Mouse (Mus musculus) forebrain, embryonic 13.5 days (tissue): ENCODE data around the gene Cbx7. TPM values are rescaled to one million over a fixed set of nuclear protein-coding genes. Genes with fewer than 3 reads are reported as not detected.

ENCODE experiments used
- ATAC-seq: fragments of 200-750 bp; cut with Nextera tagmentation; 2 replicates; pipeline ENCODE4 v1.8.0; 2017
- H3K27ac ChIP-seq: fragments of 300-500 bp; sonication (generic); 2 replicates; pipeline ENCODE4 v1.5.1; 2015; ENCODE audit warnings: inconsistent platforms, mild to moderate bottlenecking, moderate library complexity
- H3K27me3 ChIP-seq: fragments of 300-500 bp; sonication (generic); 2 replicates; pipeline ENCODE4 v1.6.1; 2015; ENCODE audit warnings: mild to moderate bottlenecking, inconsistent platforms
- H3K36me3 ChIP-seq: fragments of 300-500 bp; sonication (generic); 2 replicates; pipeline ENCODE4 v1.6.1; 2015; ENCODE audit warnings: mild to moderate bottlenecking, inconsistent platforms; ENCODE audit not compliant: poor library complexity, severe bottlenecking
- H3K4me1 ChIP-seq: fragments of 300-500 bp; sonication (generic); 2 replicates; pipeline ENCODE4 v1.6.1; 2015; ENCODE audit warnings: inconsistent platforms
- H3K4me2 ChIP-seq: fragments of 300-500 bp; sonication (generic); 2 replicates; pipeline ENCODE4 v1.6.1; 2015; ENCODE audit warnings: inconsistent platforms, mild to moderate bottlenecking, moderate library complexity
- H3K4me3 ChIP-seq: fragments of 300-500 bp; sonication (generic); 2 replicates; pipeline ENCODE4 v1.5.1; 2015; ENCODE audit warnings: mild to moderate bottlenecking, inconsistent platforms
- H3K9ac ChIP-seq: fragments of 300-500 bp; sonication (generic); 2 replicates; pipeline ENCODE4 v1.6.1; 2015; ENCODE audit warnings: mild to moderate bottlenecking, inconsistent platforms
- H3K9me3 ChIP-seq: fragments of 300-500 bp; sonication (generic); replicated peaks from 2 replicates; pipeline ENCODE4 v1.6.1; 2016; ENCODE audit warnings: inconsistent platforms
- WGBS: fragments of 180-500 bp; shearing (Covaris S2); methylation state at CpG from one replicate; pipeline ENCODE4 v1.1.7; 2015; 5-methylcytosine and 5-hydroxymethylcytosine counted together
- polyA plus RNA-seq: library from polyadenylated mRNA; unstranded; fragments of >200 nt; fragmentation: Nextera tagmentation; extraction: Ambion mirVana; gene quantifications from 2 replicates; pipeline ENCODE4 v1.2.1, GENCODE M21; 2015

Gene Cbx7
- polyA plus RNA-seq, 1 experiment from 2014 or later = 2.5 TPM

DNA sequence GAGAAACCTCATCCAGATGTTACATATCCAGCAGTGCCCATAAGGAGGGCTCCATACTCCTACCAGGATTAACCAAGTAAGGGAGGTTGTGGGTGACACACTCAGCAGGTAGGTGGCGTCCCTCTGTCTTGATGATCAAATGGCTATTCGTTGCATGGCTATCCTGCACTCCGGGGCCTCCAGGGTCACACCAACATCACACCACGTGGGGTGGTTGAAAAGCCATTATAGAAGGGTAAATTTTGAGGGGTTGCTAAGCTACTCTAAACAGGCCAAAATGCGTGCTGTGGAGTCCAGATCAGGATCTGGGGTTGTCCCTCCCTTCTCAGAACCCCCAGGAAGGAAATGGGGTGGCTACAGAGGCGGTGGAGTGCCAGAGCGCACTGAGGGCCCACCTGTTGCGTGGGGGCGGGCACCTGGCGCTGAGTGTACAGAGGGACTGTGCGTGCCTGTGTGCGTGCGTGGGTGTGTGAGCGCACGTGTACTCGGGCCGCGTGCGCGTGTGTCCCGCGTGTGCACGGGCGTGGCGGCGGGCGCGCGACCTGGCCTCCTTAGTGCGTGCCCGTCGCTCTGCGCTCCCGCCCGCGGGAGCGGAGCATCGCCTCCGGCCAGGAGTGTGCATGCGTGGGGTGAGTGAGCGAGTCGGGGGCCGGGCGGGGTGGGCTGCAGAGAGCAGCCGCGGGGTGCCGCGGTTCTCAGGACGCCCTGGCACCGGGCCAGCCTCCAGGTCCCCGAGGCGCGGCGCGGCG, 41.0 kb upstream of the Cbx7 start:
- Histone ChIP-seq H3K9ac (peak overlapping the region; percentile 70), H3K4me3 (peak overlapping the region; percentile 52), H3K27me3 (peaks cover 71% of the 10 kb centered on the region), H3K4me1 (peaks cover 36% of the 10 kb centered on the region), H3K9me3 (no peaks in the 10 kb centered on the region), H3K36me3 (no peaks in the 10 kb centered on the region), H3K4me2 (peak overlapping the region; percentile 97), H3K27ac (0 out of 2 replicates have a peak overlapping the region, but pooled peaks have one; percentile 5)
- ATAC-seq = peak; percentile 44
- 2% methylated on average over 49 of the region's 56 CpGs for WGBS

DNA sequence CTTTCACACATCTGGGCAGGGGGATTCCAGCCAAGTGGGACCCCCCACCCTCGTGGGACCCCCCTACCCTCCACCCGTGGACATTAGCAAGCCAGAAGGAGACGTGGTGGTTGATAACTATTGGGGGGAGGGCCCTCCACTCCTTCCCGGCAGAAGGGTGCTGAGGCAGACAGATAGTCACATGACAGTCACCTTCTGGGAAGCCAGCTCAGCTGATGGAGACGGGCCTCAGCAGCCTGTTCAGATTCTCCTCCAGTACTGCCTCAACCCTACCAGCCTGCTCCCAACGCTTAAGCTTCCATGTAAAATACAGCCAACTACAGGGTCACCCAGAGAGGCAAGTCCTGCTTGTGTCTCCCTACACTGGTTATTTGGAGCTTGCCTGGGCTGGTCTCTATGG, 40.3 kb upstream of the Cbx7 start:
- Histone ChIP-seq H3K4me1 (peaks cover 36% of the 10 kb centered on the region), H3K9me3 (no peaks in the 10 kb centered on the region), H3K27me3 (peaks cover 64% of the 10 kb centered on the region), H3K9ac (no peak overlapping the region), H3K27ac (no peak overlapping the region), H3K36me3 (no peaks in the 10 kb centered on the region), H3K4me2 (peak overlapping the region; percentile 97; the same call in 1 of the 2 replicates), H3K4me3 (no peak overlapping the region)
- WGBS = 29% methylated on average over 6 of the region's 6 CpGs
- ATAC-seq = no peak

DNA sequence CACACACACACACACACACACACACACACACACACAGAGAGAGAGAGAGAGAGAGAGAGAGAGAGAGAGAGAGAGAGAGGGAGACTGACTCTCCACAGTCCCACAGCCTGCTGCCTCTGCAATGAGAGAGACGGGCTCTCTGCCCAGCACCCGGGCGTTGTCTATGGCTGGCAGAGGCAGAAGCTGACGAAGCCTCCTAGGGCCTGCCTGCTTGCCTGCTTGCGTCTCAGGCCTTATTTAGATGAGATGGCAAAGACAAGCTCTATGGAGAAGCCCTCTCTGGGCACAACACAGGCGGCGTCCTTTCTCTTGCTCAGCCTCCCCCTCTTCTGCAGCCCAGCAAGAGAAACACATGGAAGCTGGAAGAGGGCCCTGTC, 39.3 kb upstream of the Cbx7 start:
- peaks cover 54% of the 10 kb centered on the region for H3K27me3 ChIP-seq
- no peak overlapping the region for H3K27ac ChIP-seq
- WGBS = 18% methylated on average over 7 of the region's 7 CpGs
- no peak overlapping the region for H3K4me3 ChIP-seq
- no peak overlapping the region for H3K4me2 ChIP-seq
- no peak overlapping the region for H3K9ac ChIP-seq
- no peak for ATAC-seq
- H3K9me3 ChIP-seq = no peaks in the 10 kb centered on the region
- peaks cover 36% of the 10 kb centered on the region for H3K4me1 ChIP-seq
- no peaks in the 10 kb centered on the region for H3K36me3 ChIP-seq

DNA sequence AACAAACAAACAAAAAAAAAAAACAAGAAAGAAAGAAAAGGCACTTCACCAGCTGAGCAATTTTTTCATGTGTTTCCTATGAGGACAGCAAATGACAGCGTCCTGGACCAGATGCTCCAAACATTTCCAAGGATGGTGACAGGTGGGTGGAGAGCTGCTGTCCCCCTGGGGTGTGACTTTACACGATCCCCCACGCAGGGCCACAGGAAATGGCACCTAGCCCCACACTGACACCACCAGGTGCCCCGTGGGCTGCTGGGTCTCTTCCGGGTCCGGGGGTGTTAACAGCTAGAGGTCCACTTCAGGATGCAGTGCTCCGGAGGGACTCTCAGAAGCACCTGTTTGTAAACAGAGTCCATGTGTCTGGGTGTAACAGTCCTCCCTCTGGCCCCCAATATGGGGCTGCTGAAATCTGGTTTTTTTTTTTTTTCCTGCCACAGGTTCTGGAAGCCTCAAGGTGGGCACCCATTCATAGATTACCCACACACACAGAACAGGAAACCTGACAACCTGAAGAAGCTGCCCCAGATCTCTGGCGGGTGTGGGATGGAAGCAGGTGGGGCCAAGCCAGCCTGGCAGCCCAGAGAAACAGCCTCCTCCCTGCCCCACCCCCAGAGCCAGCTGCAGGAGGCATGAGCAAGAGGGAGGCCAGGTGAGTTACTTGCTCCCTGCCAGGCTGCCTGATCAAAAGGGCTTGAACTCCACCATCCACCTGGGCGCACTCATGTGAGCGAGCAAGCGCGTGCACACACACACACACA, 38.7 kb upstream of the Cbx7 start:
- Histone ChIP-seq H3K27me3 (peaks cover 48% of the 10 kb centered on the region), H3K9me3 (no peaks in the 10 kb centered on the region), H3K36me3 (no peaks in the 10 kb centered on the region), H3K4me2 (no peak overlapping the region), H3K4me1 (peaks cover 37% of the 10 kb centered on the region), H3K4me3 (no peak overlapping the region), H3K9ac (no peak overlapping the region), H3K27ac (no peak overlapping the region)
- WGBS = 53% methylated on average over 11 of the region's 12 CpGs
- no peak for ATAC-seq

DNA sequence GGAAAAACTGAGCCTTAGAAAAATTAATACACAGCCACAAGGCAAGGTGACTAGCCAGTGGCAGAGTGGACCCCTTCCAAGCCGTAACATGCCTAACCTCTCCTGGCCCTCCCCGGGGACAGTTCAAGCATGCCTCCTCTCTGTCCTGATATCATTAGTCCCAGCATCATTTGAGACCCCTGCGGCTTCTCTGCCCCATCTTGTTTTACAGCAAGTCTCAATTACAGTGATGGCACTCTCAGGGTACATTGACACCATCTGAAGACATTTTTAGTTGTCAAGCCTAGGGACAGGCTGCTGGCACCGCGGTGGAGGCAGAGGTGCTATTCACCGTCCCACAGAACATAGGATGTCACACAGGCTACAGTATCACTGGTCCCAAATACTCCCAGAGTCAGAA, 37.5 kb upstream of the Cbx7 start:
- no peaks in the 10 kb centered on the region for H3K9me3 ChIP-seq
- no peak overlapping the region for H3K4me3 ChIP-seq
- WGBS = 91% methylated on average over 6 of the region's 6 CpGs
- no peak overlapping the region for H3K9ac ChIP-seq
- no peak overlapping the region for H3K4me2 ChIP-seq
- peaks cover 29% of the 10 kb centered on the region for H3K4me1 ChIP-seq
- no peak overlapping the region for H3K27ac ChIP-seq
- peaks cover 36% of the 10 kb centered on the region for H3K27me3 ChIP-seq
- no peaks in the 10 kb centered on the region for H3K36me3 ChIP-seq
- ATAC-seq = no peak

DNA sequence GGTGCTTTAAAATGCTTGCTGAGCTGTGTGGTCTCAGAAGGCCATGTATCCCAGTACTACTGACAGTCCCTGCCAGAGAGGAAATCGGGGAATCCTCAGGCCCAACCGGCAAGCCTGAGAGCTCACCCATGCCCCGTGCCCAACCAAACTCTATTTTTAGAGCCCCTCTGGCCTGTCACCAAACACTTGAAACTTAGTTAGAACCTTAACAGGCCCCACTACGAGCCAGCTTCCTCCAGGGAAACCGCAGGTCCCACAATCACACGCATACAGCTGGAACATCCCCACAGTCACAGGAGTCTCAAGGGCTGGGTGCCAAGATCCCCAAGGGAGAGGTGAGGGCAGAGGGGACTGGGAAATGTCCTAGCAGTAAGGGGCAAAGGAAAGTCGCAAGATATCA, 35.2 kb upstream of the Cbx7 start:
- WGBS = 91% methylated on average over 7 of the region's 7 CpGs

DNA sequence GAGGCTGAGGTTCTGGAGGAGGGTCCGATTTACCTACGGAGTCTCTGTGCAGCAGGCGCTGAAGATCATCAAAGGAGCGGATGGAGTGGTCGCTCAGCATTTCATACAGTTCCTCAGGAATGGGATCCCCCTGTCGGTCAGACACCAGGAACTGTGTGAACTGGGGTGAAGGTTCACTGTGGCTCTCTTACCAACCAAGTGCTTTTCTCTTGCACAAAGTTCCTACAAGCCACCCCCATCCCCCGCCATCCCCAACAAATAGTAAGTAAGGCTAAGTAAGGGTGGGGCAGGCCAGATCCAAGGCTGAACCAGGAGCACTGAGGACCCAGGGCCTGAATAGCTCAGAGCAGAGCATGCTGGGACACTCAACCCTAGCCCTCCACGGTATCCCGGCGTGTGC, 34.5 kb upstream of the Cbx7 start:
- H3K36me3 ChIP-seq = no peaks in the 10 kb centered on the region
- peaks cover 6% of the 10 kb centered on the region for H3K27me3 ChIP-seq
- no peak overlapping the region for H3K27ac ChIP-seq
- H3K9ac ChIP-seq = no peak overlapping the region
- no peak overlapping the region for H3K4me2 ChIP-seq
- 79% methylated on average over 10 of the region's 10 CpGs for WGBS
- H3K4me3 ChIP-seq = no peak overlapping the region
- ATAC-seq = no peak
- peaks cover 10% of the 10 kb centered on the region for H3K4me1 ChIP-seq
- no peaks in the 10 kb centered on the region for H3K9me3 ChIP-seq

More for the DNA sequence above, 35.2 kb upstream of the Cbx7 start:
- no peak for ATAC-seq
- Histone ChIP-seq H3K4me2 (no peak overlapping the region), H3K4me1 (peaks cover 10% of the 10 kb centered on the region), H3K4me3 (no peak overlapping the region), H3K27me3 (peaks cover 13% of the 10 kb centered on the region), H3K36me3 (no peaks in the 10 kb centered on the region), H3K9me3 (no peaks in the 10 kb centered on the region), H3K27ac (no peak overlapping the region), H3K9ac (no peak overlapping the region)

DNA sequence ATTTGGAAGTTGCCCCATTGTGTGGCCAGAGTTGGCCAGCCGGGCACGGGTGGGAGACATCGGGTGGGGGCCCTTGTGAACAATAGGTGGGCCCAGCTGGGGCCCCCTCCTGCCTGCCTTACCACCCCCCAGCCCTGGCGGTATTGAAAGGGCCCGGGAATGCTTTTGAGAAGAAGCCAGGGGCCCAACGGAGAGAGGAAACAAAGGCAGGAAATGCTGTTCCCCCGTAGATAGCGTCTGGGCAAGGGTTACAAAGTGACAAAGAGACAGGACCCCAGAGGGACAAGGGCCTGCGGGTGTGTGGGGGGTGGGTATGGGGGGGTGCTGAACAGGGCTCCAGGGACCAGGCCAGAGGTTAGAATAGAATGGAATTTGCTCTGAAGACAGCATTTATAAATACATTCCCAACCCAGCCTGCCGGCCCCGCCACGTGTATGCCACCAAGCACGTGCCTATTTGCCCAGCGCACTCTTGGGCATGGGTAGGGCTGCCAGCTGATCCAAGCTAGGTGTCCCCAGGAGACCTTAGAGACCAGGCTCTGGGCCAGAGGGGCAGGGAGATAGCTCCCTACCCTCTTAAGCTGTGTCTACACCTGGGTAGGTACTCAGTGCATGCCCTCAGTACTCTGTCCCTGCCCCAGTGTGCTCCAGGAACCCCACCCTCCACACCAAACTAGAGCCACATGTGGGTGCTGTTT, 33.9 kb upstream of the Cbx7 start:
- 0 out of 2 replicates have a peak overlapping the region, but pooled peaks have one; percentile 30 for H3K9ac ChIP-seq
- H3K27me3 ChIP-seq = peaks cover 3% of the 10 kb centered on the region; the same call in 1 of the 2 replicates
- H3K9me3 ChIP-seq = no peaks in the 10 kb centered on the region
- peaks cover 10% of the 10 kb centered on the region for H3K4me1 ChIP-seq
- no peak for ATAC-seq
- 13% methylated on average over 13 of the region's 14 CpGs for WGBS
- H3K36me3 ChIP-seq = no peaks in the 10 kb centered on the region
- H3K27ac ChIP-seq = no peak overlapping the region; the same call in 1 of the 2 replicates
- H3K4me2 ChIP-seq = peak overlapping the region; percentile 16; the same call in 1 of the 2 replicates
- H3K4me3 ChIP-seq = no peak overlapping the region

DNA sequence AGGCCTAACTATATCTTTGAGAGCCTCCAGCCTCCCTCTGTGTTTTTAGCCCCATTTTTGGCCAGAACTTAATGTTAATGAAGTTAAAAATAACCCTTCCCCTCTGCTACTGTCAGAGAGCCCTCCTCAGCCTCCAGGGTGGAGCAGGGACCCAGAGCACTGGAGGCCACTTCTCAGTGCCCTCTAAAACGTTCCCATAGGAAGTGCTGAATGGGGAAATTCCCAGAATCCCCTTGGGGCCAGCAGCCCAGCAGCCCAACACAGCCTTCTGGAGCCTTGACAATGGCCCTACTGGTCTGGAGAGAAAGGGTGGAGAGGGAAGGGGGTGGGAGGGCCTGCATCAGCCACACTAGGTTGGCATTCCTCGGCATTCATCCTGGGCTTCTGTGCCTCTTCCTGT, 32.7 kb upstream of the Cbx7 start:
- Histone ChIP-seq H3K4me1 (peaks cover 10% of the 10 kb centered on the region), H3K9ac (no peak overlapping the region), H3K9me3 (no peaks in the 10 kb centered on the region), H3K36me3 (no peaks in the 10 kb centered on the region), H3K4me3 (no peak overlapping the region), H3K27ac (no peak overlapping the region; the same call in 1 of the 2 replicates), H3K27me3 (no peaks in the 10 kb centered on the region; the same call in 1 of the 2 replicates), H3K4me2 (no peak overlapping the region)
- no peak for ATAC-seq
- 36% methylated on average over 2 of the region's 2 CpGs for WGBS

DNA sequence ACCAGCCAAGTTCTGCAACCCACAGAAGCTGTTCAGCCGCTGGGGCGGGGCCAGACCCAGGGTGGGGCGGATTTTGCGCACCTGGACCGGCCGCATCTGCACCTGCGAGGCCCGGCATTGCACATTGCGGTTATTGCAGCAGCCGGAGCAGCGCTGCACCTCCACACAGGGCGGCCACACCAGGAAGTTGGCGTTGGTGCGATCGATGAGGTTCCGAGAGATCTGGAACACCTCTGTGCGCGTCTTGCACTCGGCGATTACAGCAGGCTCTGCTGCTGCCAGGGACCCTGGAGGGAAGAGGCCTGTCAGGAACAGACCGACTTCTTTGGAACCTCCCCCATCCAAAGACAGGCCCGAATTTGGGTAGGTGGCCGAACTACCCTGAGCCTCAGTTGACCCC, 30.7 kb upstream of the Cbx7 start:
- H3K27ac ChIP-seq = no peak overlapping the region
- H3K9ac ChIP-seq = no peak overlapping the region
- H3K9me3 ChIP-seq = no peaks in the 10 kb centered on the region
- H3K4me3 ChIP-seq = no peak overlapping the region
- 95% methylated on average over 23 of the region's 23 CpGs for WGBS
- H3K4me1 ChIP-seq = peaks cover 10% of the 10 kb centered on the region
- no peak for ATAC-seq
- H3K27me3 ChIP-seq = no peaks in the 10 kb centered on the region
- H3K4me2 ChIP-seq = no peak overlapping the region
- H3K36me3 ChIP-seq = no peaks in the 10 kb centered on the region

DNA sequence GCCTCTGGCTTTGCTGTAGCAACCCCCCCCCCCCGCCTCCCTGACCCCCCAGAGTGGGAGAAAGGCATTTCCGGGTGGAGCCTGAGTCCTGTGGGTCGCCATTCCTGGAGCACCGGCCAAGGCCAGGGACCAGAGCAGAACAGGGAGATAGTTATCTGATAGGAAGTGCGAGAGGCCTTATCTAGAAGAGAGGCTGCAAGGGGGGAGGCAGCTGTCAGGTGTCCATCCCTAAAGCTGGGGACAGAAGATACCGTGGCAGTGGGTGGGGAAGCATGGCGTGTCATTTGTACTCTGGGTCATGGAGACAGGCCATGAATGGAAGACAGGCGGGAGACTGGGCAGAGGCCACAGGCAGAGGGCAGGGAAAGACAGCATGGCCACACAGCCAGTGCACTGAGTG, 29.8 kb upstream of the Cbx7 start:
- no peak overlapping the region for H3K9ac ChIP-seq
- H3K27me3 ChIP-seq = no peaks in the 10 kb centered on the region
- H3K4me1 ChIP-seq = peaks cover 10% of the 10 kb centered on the region
- WGBS = 69% methylated on average over 8 of the region's 8 CpGs
- no peak overlapping the region for H3K27ac ChIP-seq
- no peaks in the 10 kb centered on the region for H3K36me3 ChIP-seq
- H3K4me2 ChIP-seq = no peak overlapping the region
- H3K9me3 ChIP-seq = no peaks in the 10 kb centered on the region
- no peak overlapping the region for H3K4me3 ChIP-seq
- ATAC-seq = no peak

DNA sequence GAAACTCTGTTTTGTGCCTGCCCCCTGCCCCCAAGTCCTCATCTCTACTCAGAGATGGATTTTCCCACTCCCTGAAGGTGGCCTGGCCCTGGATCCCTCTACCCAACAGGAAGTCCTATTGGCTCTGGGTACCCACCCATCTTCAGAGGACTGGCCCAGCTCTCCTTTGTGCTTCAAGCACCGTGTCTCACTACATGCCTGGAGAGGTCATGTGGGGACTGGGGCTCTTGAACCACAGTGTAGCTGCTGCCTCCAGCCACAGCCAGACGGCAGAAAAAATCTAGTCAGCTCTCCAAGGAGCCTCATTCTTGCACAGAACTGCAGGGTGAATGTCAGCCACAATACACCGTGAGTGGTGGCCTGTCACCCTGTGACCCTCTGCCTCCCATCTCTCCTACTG, 27.1 kb upstream of the Cbx7 start:
- H3K27me3 ChIP-seq = no peaks in the 10 kb centered on the region
- H3K9ac ChIP-seq = no peak overlapping the region
- no peak overlapping the region for H3K4me3 ChIP-seq
- WGBS = 71% methylated on average over 3 of the region's 3 CpGs
- ATAC-seq = no peak
- no peaks in the 10 kb centered on the region for H3K9me3 ChIP-seq
- no peaks in the 10 kb centered on the region for H3K4me1 ChIP-seq
- no peaks in the 10 kb centered on the region for H3K36me3 ChIP-seq
- H3K27ac ChIP-seq = no peak overlapping the region
- no peak overlapping the region for H3K4me2 ChIP-seq
